Mouse (Mus musculus) lung, postnatal 0 days (tissue): ENCODE results near the gene Stx8. TPM values are rescaled to one million over a fixed set of nuclear protein-coding genes. Genes with fewer than 3 reads are reported as not detected.

Source experiments
- ATAC-seq: fragments of 200-750 bp; cut with Nextera tagmentation; 2 replicates; pipeline ENCODE4 v1.8.0; 2017; ENCODE audit warnings: moderate library complexity
- DNase-seq: peaks from one replicate; pipeline ENCODE4 v3.0.0-alpha.2; 2016; ENCODE audit warnings: low spot score
- H3K27ac ChIP-seq: fragments of 300-500 bp; sonication (generic); 2 replicates; pipeline ENCODE4 v1.5.1; 2014; ENCODE audit warnings: antibody characterized with exemption, mild to moderate bottlenecking, low read length, mixed read lengths
- H3K27me3 ChIP-seq: fragments of 300-500 bp; sonication (generic); replicated peaks from 2 replicates; pipeline ENCODE4 v1.6.1; 2014; ENCODE audit warnings: low read length, mixed read lengths; ENCODE audit not compliant: insufficient read depth
- H3K36me3 ChIP-seq: fragments of 300-500 bp; sonication (generic); 2 replicates; pipeline ENCODE4 v1.6.1; 2014; ENCODE audit warnings: low read length, mixed read lengths; ENCODE audit not compliant: insufficient read depth
- H3K4me1 ChIP-seq: fragments of 300-500 bp; sonication (generic); 2 replicates; pipeline ENCODE4 v1.6.1; 2014; ENCODE audit warnings: antibody characterized with exemption, low read depth, low read length, mixed read lengths; ENCODE audit not compliant: insufficient read depth
- H3K4me2 ChIP-seq: fragments of 300-500 bp; sonication (generic); replicated peaks from 2 replicates; pipeline ENCODE4 v1.6.1; 2014; ENCODE audit warnings: low read depth, mild to moderate bottlenecking, low read length, moderate library complexity, mixed read lengths
- H3K4me3 ChIP-seq: fragments of 300-500 bp; sonication (generic); 2 replicates; pipeline ENCODE4 v1.5.1; 2014; ENCODE audit warnings: low read depth, low read length
- H3K9ac ChIP-seq: fragments of 300-500 bp; sonication (generic); replicated peaks from 2 replicates; pipeline ENCODE4 v1.6.1; 2014; ENCODE audit warnings: low read depth, mild to moderate bottlenecking
- H3K9me3 ChIP-seq: fragments of 300-500 bp; sonication (generic); 2 replicates; pipeline ENCODE4 v1.6.1; 2016; ENCODE audit warnings: low read length, mixed read lengths
- CTCF ChIP-seq: IDR thresholded peaks from 2 replicates; pipeline ENCODE4 v1.5.1; 2016; ENCODE audit warnings: antibody characterized with exemption, mild to moderate bottlenecking
- EP300 ChIP-seq: IDR thresholded peaks from 2 replicates; pipeline ENCODE4 v1.6.1; 2016; ENCODE audit warnings: antibody characterized with exemption, mild to moderate bottlenecking, control low read depth
- WGBS: fragments of 180-500 bp; shearing (Covaris S2); extraction: QIAGEN DNeasy Blood & Tissue Kit; methylation state at CpG from one replicate; pipeline ENCODE4 v1.1.7; 2014; 5-methylcytosine and 5-hydroxymethylcytosine counted together
- polyA plus RNA-seq: library from polyadenylated mRNA; unstranded; fragments of >200 nt; fragmentation: Nextera tagmentation; extraction: Ambion mirVana; gene quantifications from 2 replicates; pipeline ENCODE4 v1.2.1, GENCODE M21; 2015

Gene Stx8
- polyA plus RNA-seq = 72.5 and 77.6 TPM in 2 replicates

DNA sequence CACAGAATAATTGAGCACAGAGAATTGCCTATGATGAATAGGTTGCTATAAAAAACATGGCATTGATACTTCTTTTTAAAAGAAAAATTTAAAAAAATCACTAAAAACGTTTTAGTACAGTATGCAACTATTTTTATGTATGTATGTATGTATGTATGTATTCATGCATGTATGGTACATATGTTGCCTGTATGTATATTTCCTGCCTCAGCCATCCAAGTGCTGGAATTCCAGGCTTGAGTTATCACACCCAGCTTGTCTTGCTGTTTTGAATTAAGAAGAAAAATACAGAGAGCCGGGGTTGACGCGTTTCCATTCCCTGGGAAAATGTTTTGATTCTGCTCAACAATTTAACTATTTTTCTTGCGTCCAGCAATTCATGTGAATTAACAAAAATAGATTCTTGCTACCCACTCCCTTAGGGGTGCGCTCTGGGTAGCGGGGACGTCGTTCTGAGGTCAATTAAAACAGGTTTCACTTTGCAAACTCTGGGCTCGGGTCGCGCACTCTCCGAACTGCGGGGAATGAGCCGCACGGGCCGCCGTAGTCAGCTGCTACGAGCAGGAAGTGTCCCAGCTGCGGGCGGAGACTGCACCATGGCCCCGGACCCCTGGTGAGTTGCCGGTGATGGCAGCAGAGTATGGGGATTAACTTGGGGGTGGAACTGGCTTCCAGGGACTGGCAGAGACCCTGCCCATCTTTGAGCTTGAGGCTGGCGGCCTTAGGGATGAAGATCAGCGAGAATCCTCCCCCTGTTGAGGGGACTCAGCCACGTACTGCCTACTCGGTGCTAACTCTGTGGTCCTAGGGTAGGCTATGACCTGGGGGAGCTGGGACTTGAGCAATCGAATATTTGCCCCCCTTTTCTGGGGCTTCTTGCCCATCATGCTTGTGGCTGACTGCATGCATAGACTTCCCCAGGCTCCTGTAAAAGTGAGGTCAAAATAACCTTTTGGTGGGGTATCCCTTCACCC is at the start of gene Stx8:
TSS of gene Stx8 (plus strand) at position 289 of the 974 bp plus-strand sequence.
- H3K27me3 ChIP-seq = no peaks in the 10 kb centered on the region
- peak within 1 kb of the TSS; percentile 73 for H3K4me2 ChIP-seq
- WGBS = under 1% methylated on average over 28 of the region's 28 CpGs
- ATAC-seq (peak; percentile 89), DNase-seq (peak; percentile 91)
- H3K4me1 ChIP-seq = peaks cover 14% of the 10 kb centered on the region
- peak within 1 kb of the TSS; percentile 71 for H3K9ac ChIP-seq
- H3K9me3 ChIP-seq = no peaks in the 10 kb centered on the region
- no peaks in the 10 kb centered on the region for H3K36me3 ChIP-seq
- peak within 1 kb of the TSS; percentile 43; the same call in 1 of the 2 replicates for H3K27ac ChIP-seq
- H3K4me3 ChIP-seq = peak within 1 kb of the TSS; percentile 65
- no peak for TF ChIP-seq EP300

DNA sequence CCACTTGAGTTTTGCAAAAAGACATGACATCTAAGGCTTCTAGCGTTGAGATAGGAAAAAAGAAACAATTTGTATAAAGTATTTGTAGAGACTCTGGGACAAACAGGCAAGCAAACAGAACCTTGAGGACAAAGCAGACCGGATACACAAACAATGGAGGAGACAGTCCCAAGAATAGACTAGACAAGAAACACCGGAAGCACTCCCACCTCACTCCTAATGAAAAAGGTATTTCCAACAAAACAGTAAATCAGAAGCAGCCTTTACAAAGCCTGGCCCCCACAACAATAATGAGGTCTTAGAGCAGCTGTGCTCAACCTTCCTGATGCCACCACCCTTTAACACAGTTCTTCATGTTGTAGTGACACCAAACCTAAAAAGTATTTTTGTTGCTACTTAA is 48.9 kb upstream of the Stx8 start:
- Histone ChIP-seq H3K9me3 (no peaks in the 10 kb centered on the region), H3K27me3 (no peaks in the 10 kb centered on the region), H3K4me1 (no peaks in the 10 kb centered on the region; the same call in 1 of the 2 replicates), H3K27ac (no peak overlapping the region), H3K4me3 (no peak overlapping the region), H3K36me3 (no peaks in the 10 kb centered on the region), H3K4me2 (no peak overlapping the region), H3K9ac (no peak overlapping the region)
- ATAC-seq (no peak), DNase-seq (no peak)
- 59% methylated on average over 3 of the region's 3 CpGs for WGBS
- no peak for TF ChIP-seq EP300
- no peak for TF ChIP-seq CTCF

DNA sequence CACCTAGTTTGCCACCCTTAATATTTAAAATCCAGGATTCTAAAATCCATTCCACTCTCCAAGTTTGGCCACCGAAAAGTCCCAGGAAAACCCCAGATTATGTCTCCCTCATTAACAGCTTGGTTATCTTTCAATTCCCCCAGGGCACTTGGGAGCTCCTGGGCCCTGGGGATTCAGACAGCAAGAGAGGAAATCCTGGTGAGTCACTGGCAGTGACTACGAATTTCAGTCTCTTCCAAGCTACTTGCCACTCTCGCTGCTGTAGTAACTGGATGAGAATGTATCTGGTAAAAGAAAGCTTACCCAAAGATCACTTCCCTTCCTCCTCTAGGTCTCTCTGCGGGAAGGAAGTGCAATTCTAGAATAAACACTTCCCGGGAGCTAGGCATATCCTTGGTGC is 46.4 kb upstream of the Stx8 start:
- ATAC-seq (no peak), DNase-seq (no peak)
- Histone ChIP-seq H3K27ac (no peak overlapping the region), H3K9ac (no peak overlapping the region), H3K27me3 (no peaks in the 10 kb centered on the region), H3K4me1 (no peaks in the 10 kb centered on the region; the same call in 1 of the 2 replicates), H3K9me3 (no peaks in the 10 kb centered on the region), H3K4me3 (no peak overlapping the region), H3K4me2 (no peak overlapping the region), H3K36me3 (no peaks in the 10 kb centered on the region)
- WGBS = 35% methylated on average over 5 of the region's 5 CpGs
- TF ChIP-seq CTCF = no peak
- TF ChIP-seq EP300 = no peak

DNA sequence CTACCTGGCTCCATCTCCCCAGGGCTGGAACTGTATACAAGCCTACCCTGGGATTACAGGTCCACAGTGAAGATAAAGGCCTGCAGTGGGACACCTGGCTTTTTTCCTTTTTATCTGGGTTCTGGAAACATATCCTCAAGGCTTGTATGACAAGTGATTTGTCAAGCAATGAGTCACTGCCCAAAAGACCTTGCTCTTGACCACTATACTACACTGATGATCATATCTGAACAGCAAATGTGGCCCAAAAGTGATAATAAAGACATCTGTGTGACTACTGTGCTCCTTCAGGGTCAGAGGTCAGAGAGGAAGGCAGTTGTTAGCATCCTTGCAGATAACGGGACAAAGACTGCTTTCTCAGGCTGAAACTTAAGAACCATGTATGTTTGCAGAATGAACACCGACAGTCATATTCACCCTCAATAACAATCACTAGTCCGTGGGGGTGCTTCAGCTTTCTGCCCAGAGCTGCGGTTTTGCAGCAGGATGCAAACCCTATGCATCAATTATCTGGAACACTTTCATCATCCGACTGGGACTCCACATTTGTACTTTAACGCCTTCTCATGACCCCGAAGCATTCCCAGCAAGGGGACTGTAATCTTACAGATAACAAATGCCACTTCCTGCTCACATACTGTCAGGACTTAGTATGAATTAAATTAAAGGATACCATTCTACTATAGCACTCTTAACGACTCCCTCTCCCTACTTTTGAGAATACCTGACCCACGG is 45.6 kb upstream of the Stx8 start:
- H3K4me3 ChIP-seq = no peak overlapping the region
- peak overlapping the region; percentile 99 for H3K4me2 ChIP-seq
- no peak for TF ChIP-seq CTCF
- TF ChIP-seq EP300 = no peak
- no peak for DNase-seq
- H3K9ac ChIP-seq = no peak overlapping the region
- H3K27ac ChIP-seq = no peak overlapping the region
- no peaks in the 10 kb centered on the region; the same call in 1 of the 2 replicates for H3K4me1 ChIP-seq
- H3K9me3 ChIP-seq = no peaks in the 10 kb centered on the region
- H3K36me3 ChIP-seq = no peaks in the 10 kb centered on the region
- no peaks in the 10 kb centered on the region for H3K27me3 ChIP-seq
- WGBS = 24% methylated on average over 9 of the region's 9 CpGs
- no peak for ATAC-seq

DNA sequence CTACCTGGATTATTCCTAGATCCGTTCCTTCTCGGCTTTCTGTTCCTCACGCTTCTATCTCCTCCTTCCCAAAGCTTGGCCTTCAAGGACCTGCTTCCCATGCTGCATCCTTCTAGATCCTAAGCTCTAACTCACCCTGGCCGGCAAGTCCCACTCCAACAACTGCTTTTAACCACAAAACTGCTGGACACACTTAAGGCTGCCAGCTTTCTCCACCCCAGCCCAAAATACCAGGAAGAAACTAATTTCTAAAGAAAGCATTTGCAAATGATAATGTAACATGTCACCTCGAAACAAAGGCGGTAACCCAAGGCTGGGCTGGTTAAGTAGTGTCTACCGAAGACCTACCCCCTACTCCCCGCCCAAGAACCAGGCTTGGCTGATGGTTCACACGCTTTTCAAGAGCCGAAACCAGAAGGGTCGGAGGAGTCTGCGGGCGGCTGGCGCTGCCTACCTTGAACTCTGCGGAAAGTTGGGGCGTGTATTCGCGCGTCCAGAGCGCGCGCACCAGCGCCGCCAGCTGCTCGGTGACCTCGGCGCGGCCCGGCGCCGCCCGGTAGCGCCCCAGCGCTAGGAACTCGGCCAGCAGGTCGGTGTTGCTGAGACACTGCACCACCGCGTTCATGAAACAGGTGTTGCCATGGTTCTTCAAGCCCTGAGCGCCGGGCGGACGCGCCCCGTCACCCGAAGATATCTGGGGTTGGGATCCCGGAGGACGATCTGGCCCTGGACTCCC is 44.7 kb upstream of the Stx8 start:
- Histone ChIP-seq H3K4me3 (peak overlapping the region; percentile 77), H3K9me3 (no peaks in the 10 kb centered on the region), H3K4me2 (peak overlapping the region; percentile 99), H3K9ac (peak overlapping the region; percentile 72), H3K36me3 (no peaks in the 10 kb centered on the region), H3K4me1 (no peaks in the 10 kb centered on the region; the same call in 1 of the 2 replicates), H3K27ac (peak overlapping the region; percentile 94), H3K27me3 (no peaks in the 10 kb centered on the region)
- WGBS = 3% methylated on average over 45 of the region's 47 CpGs
- peak; percentile 66 for ATAC-seq
- peak; percentile 53 for TF ChIP-seq CTCF
- TF ChIP-seq EP300 = no peak
- peak; percentile 65 for DNase-seq
